Mouse (Mus musculus): ENCODE measurements around the gene Olfr1006. TPM values are rescaled to one million over a fixed set of nuclear protein-coding genes. Genes with fewer than 3 reads are reported as not detected.
"Not testable (repeated sequence)": the region's sequence is repeated elsewhere in the genome, so short reads cannot be mapped to it uniquely, and the experiment has no call there.

Olfr1006 gene
- polyA plus RNA-seq (2015; fragmentation: Nextera tagmentation; extraction: Ambion mirVana): not detected in 2 replicates

- no peaks in the 10 kb centered on the region for H3K27me3 ChIP-seq (ENCODE audit: insufficient read depth, low read length)
- H3K4me1 ChIP-seq (ENCODE audit: insufficient read depth): no peaks in the 10 kb centered on the region
- TF ChIP-seq CTCF (IDR thresholded peaks at IDR 0.05; ENCODE audit: low read depth): no peak
- TF ChIP-seq EP300 (IDR thresholded peaks at IDR 0.05; ENCODE audit: low read depth): no peak
These were observed at the start of gene Olfr1006 for GRCm38 (mm10) chr2:85678667-85679066. Gene Olfr1006 (minus strand): TSS chr2:85678767.

GRCm38 (mm10) chr2:85725793-85726192 lies 47.2 kb upstream of the Olfr1006 start:
- WGBS (ENCODE audit: insufficient replicate concordance): 14% methylated on average over 3 of the region's 3 CpGs
- no peak overlapping the region for H3K9ac ChIP-seq (replicated peaks)
- H3K4me3 ChIP-seq (ENCODE audit: low read depth, low read length): no peak overlapping the region
- H3K27me3 ChIP-seq (ENCODE audit: insufficient read depth, low read length): no peaks in the 10 kb centered on the region
- TF ChIP-seq EP300 (IDR thresholded peaks at IDR 0.05; ENCODE audit: low read depth): no peak
- peak; percentile 72 for TF ChIP-seq CTCF (IDR thresholded peaks at IDR 0.05; ENCODE audit: low read depth)
- H3K4me1 ChIP-seq (ENCODE audit: insufficient read depth): no peaks in the 10 kb centered on the region
- ATAC-seq (no peak), DNase-seq (peak; percentile 17)
- no peak overlapping the region for H3K4me2 ChIP-seq (ENCODE audit: low read depth, low read length)
- no peak overlapping the region for H3K27ac ChIP-seq (ENCODE audit: low read depth)
- H3K36me3 ChIP-seq (replicated peaks; ENCODE audit: insufficient read depth, low read length): no peaks in the 10 kb centered on the region
- no peaks in the 10 kb centered on the region for H3K9me3 ChIP-seq (ENCODE audit: low read length)

More at GRCm38 (mm10) chr2:85678667-85679066, at the start of gene Olfr1006:
- Histone ChIP-seq H3K27ac (ENCODE audit: low read depth) (no peak within 1 kb of the TSS), H3K9ac (replicated peaks) (no peak within 1 kb of the TSS), H3K36me3 (replicated peaks; ENCODE audit: insufficient read depth, low read length) (no peaks in the 10 kb centered on the region), H3K9me3 (ENCODE audit: low read length) (no peaks in the 10 kb centered on the region), H3K4me2 (ENCODE audit: low read depth, low read length) (no peak within 1 kb of the TSS), H3K4me3 (ENCODE audit: low read depth, low read length) (no peak within 1 kb of the TSS)
- DNase-seq: no peak
- ATAC-seq: no peak

DNA sequence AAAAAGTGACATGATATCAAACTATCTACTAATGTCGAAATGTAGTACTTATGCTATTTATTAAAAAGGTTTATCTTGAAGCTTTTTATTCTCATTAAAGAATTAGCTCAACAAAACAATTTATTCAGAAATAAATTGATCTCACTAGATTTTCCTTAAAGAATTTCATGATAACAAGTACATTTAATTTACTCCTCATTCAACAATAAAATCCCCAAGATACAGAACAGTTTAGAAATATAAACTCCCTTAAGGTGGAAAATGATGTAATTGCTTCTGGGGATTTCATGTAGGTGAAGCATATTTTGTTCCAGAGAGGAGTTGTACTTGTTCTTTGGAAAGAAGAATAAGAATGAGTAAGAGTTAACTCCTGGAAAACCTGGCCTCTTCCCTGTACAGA lies 36.6 kb upstream of the Olfr1006 start, which contains the start of gene Olfr1009:
Olfr1009 (plus strand) TSS at position 301 of the 400 bp plus-strand sequence.
- H3K27me3 ChIP-seq (ENCODE audit: insufficient read depth, low read length): no peaks in the 10 kb centered on the region
- ATAC-seq (no peak), DNase-seq (no peak)
- no peak within 1 kb of the TSS for H3K27ac ChIP-seq (ENCODE audit: low read depth)
- H3K36me3 ChIP-seq (replicated peaks; ENCODE audit: insufficient read depth, low read length): no peaks in the 10 kb centered on the region
- no peaks in the 10 kb centered on the region for H3K9me3 ChIP-seq (ENCODE audit: low read length)
- no peak within 1 kb of the TSS for H3K4me2 ChIP-seq (ENCODE audit: low read depth, low read length)
- no peaks in the 10 kb centered on the region for H3K4me1 ChIP-seq (ENCODE audit: insufficient read depth)
- WGBS (ENCODE audit: insufficient replicate concordance): 64% methylated on average over 1 of the region's 1 CpGs
- H3K4me3 ChIP-seq (ENCODE audit: low read depth, low read length): no peak within 1 kb of the TSS
- H3K9ac ChIP-seq (replicated peaks): no peak within 1 kb of the TSS
- TF ChIP-seq CTCF (IDR thresholded peaks at IDR 0.05; ENCODE audit: low read depth) (no peak), EP300 (IDR thresholded peaks at IDR 0.05; ENCODE audit: low read depth) (no peak)

GRCm38 (mm10) chr2:85711159-85711558 lies 32.6 kb upstream of the Olfr1006 start:
- Histone ChIP-seq H3K4me2 (ENCODE audit: low read depth, low read length) (no peak overlapping the region), H3K9ac (replicated peaks) (no peak overlapping the region), H3K4me1 (ENCODE audit: insufficient read depth) (no peaks in the 10 kb centered on the region), H3K27ac (ENCODE audit: low read depth) (no peak overlapping the region), H3K4me3 (ENCODE audit: low read depth, low read length) (no peak overlapping the region), H3K36me3 (replicated peaks; ENCODE audit: insufficient read depth, low read length) (no peaks in the 10 kb centered on the region), H3K9me3 (ENCODE audit: low read length) (no peaks in the 10 kb centered on the region), H3K27me3 (ENCODE audit: insufficient read depth, low read length) (no peaks in the 10 kb centered on the region)
- DNase-seq (no peak), ATAC-seq (no peak)
- TF ChIP-seq EP300 (IDR thresholded peaks at IDR 0.05; ENCODE audit: low read depth) (no peak), CTCF (IDR thresholded peaks at IDR 0.05; ENCODE audit: low read depth) (no peak)
- 18% methylated on average over 1 of the region's 1 CpGs for WGBS (ENCODE audit: insufficient replicate concordance)

GRCm38 (mm10) chr2:85710680-85711079 lies 32.1 kb upstream of the Olfr1006 start:
- not testable (repeated sequence) for H3K27ac ChIP-seq (ENCODE audit: low read depth); H3K4me1 ChIP-seq (ENCODE audit: insufficient read depth); H3K4me3 ChIP-seq (ENCODE audit: low read depth, low read length); H3K4me2 ChIP-seq (ENCODE audit: low read depth, low read length); ATAC-seq; H3K27me3 ChIP-seq (ENCODE audit: insufficient read depth, low read length); DNase-seq; H3K9me3 ChIP-seq (ENCODE audit: low read length); H3K9ac ChIP-seq (replicated peaks); H3K36me3 ChIP-seq (replicated peaks; ENCODE audit: insufficient read depth, low read length)
- WGBS (ENCODE audit: insufficient replicate concordance): 45% methylated on average over 2 of the region's 2 CpGs

DNA sequence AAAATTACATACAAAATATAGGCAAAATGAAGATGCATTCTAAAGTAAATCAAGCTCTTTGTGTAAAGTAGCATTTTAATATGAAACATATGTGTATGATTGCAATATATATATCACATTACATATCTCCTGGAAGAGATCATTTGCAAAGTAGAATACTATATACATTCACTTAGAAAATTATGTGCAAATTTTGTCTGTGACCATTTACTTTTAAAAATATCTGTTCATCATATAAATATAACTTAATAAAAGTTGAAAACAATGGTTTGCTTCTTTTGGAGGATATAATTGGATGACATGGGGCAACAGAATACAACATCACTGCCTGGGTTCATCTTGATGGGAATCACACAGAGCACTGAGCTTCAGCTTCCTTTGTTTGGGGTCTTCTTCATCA lies 10.6 kb upstream of the Olfr1006 start, which contains the start of gene Olfr1008:
Olfr1008 (plus strand) TSS at position 301 of the 400 bp plus-strand sequence.
- TF ChIP-seq EP300 (IDR thresholded peaks at IDR 0.05; ENCODE audit: low read depth) (no peak), CTCF (IDR thresholded peaks at IDR 0.05; ENCODE audit: low read depth) (no peak)

DNA sequence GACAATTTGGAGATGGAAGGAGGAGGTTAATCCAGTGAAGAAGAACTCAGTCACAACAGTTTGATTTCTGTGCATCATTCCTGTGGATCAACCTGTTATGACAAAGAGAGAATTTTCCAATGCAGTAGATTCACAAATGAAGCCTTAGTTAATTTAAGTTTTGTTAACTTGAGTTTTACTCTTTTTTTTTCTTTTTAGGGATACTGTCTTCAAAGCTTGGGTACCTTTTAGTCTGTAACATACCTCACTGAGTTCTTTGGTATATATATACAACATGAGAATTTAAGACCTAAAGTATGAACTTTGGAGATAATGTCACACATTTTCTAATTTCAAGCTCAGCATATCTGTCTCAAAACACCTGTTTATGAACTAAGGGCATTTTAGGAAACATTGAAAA lies 14.2 kb downstream of the Olfr1006 start, which contains the start of gene Olfr154:
Olfr154 (minus strand) TSS at position 101 of the 400 bp plus-strand sequence.
- not testable (repeated sequence) for DNase-seq; H3K27me3 ChIP-seq (ENCODE audit: insufficient read depth, low read length); H3K9me3 ChIP-seq (ENCODE audit: low read length); H3K27ac ChIP-seq (ENCODE audit: low read depth); H3K4me2 ChIP-seq (ENCODE audit: low read depth, low read length); H3K4me1 ChIP-seq (ENCODE audit: insufficient read depth); H3K36me3 ChIP-seq (replicated peaks; ENCODE audit: insufficient read depth, low read length); ATAC-seq; H3K4me3 ChIP-seq (ENCODE audit: low read depth, low read length); H3K9ac ChIP-seq (replicated peaks)

More for the DNA sequence above, 10.6 kb upstream of the Olfr1006 start, which contains the start of gene Olfr1008:
- peaks cover 2% of the 10 kb centered on the region; the same call in 1 of the 2 replicates for H3K9me3 ChIP-seq (ENCODE audit: low read length)
- no peak within 1 kb of the TSS for H3K4me3 ChIP-seq (ENCODE audit: low read depth, low read length)
- DNase-seq (no peak), ATAC-seq (no peak)
- H3K36me3 ChIP-seq (replicated peaks; ENCODE audit: insufficient read depth, low read length): no peaks in the 10 kb centered on the region
- no peak within 1 kb of the TSS for H3K9ac ChIP-seq (replicated peaks)
- no peak within 1 kb of the TSS for H3K4me2 ChIP-seq (ENCODE audit: low read depth, low read length)
- H3K27me3 ChIP-seq (ENCODE audit: insufficient read depth, low read length): no peaks in the 10 kb centered on the region
- H3K27ac ChIP-seq (ENCODE audit: low read depth): no peak within 1 kb of the TSS
- no peaks in the 10 kb centered on the region for H3K4me1 ChIP-seq (ENCODE audit: insufficient read depth)
